Comparison of ENCODE assay signal across 21 mouse cellular contexts in genomic region chr12:5122972-5123371, GRCm38 (mm10).
DNase-seq lines count a peak whose midpoint lies in the region; ATAC-seq lines count a peak whose summit lies in the region.
"Had no signal": no experiment of that assay in that cellular context is flagged by ENCODE, and none has a peak within 500 bp of the region (broad histone marks: within the 10 kb centered on the region; RNA-seq: fewer than 3 reads in every experiment).

No protein-coding gene starts in this region.

- no peak for DNase-seq in midbrain, embryonic 14.5 days
- peak; percentile 58 to 66 for DNase-seq in frontal cortex, postnatal 10 days (ENCODE audit: low spot score in 2 of 2)
- peak; percentile 69 to 70 for DNase-seq in left cerebral cortex, postnatal 36 days (ENCODE audit: low spot score in 2 of 2)
- DNase-seq in telencephalon, adult 2 months (ENCODE audit: low read depth, low spot score): peak; percentile 84
- no peak for DNase-seq in cerebellum, postnatal 36 days
- DNase-seq: adrenal gland, adult 8-10 months; cerebellum, adult 9-11 months; gastrocnemius, postnatal 14 days; heart, adult 18-20 months; kidney, adult 11 months; liver; liver, postnatal 0 days; lung, postnatal 10 days; retina, postnatal 1 day; thymus, postnatal 14 days had no signal

- no peak overlapping the region for H3K9ac ChIP-seq in midbrain, embryonic 14.5 days (replicated peaks; ENCODE audit: low read length)
- H3K9ac ChIP-seq in midbrain, embryonic 15.5 days: no peak overlapping the region
- H3K9ac ChIP-seq: embryonic facial prominence, embryonic 13.5 days; heart, embryonic 13.5 days; hindbrain, embryonic 15.5 days; liver, postnatal 0 days had no signal

- 67% methylated on average over 8 of the region's 8 CpGs for WGBS in midbrain, embryonic 14.5 days
- 62% methylated on average over 8 of the region's 8 CpGs for WGBS in midbrain, embryonic 15.5 days

- 0 out of 2 replicates have a peak overlapping the region, but pooled peaks have one; percentile 13 for H3K27ac ChIP-seq in midbrain, embryonic 14.5 days (replicated peaks; ENCODE audit: low read depth, low read length)
- H3K27ac ChIP-seq in midbrain, embryonic 15.5 days: no peak overlapping the region
- H3K27ac ChIP-seq: embryonic facial prominence, embryonic 13.5 days; heart, embryonic 13.5 days; hindbrain, embryonic 15.5 days had no signal

- no peaks in the 10 kb centered on the region for H3K27me3 ChIP-seq in midbrain, embryonic 14.5 days (ENCODE audit: control insufficient read depth, insufficient read depth, low read length)
- H3K27me3 ChIP-seq in midbrain, embryonic 15.5 days (replicated peaks): no peaks in the 10 kb centered on the region
- H3K27me3 ChIP-seq: embryonic facial prominence, embryonic 13.5 days; heart, embryonic 13.5 days; hindbrain, embryonic 15.5 days had no signal

- H3K9me3 ChIP-seq in midbrain, embryonic 14.5 days (ENCODE audit: control insufficient read depth, low read length): no peaks in the 10 kb centered on the region
- H3K9me3 ChIP-seq in midbrain, embryonic 15.5 days: no peaks in the 10 kb centered on the region
- H3K9me3 ChIP-seq: embryonic facial prominence, embryonic 13.5 days; heart, embryonic 13.5 days; hindbrain, embryonic 15.5 days had no signal

- no peak for ATAC-seq in midbrain, embryonic 14.5 days (ENCODE audit: low FRiP score, low TSS enrichment)
- no peak for ATAC-seq in midbrain, embryonic 15.5 days (replicated peaks)
- no peak for ATAC-seq in inflammation-experienced regulatory T-cells, adult 6 months
- ATAC-seq: forebrain, embryonic 14.5 days; liver, postnatal 0 days had no signal

- intact Hi-C loops in left cerebral cortex, postnatal 36 days (cut with DNase I): no loop called here

- H3K4me2 ChIP-seq in midbrain, embryonic 14.5 days (ENCODE audit: low read length): no peak overlapping the region
- H3K4me2 ChIP-seq in midbrain, embryonic 15.5 days: no peak overlapping the region
- H3K4me2 ChIP-seq: embryonic facial prominence, embryonic 13.5 days; heart, embryonic 13.5 days; hindbrain, embryonic 15.5 days had no signal

- no peak overlapping the region for H3K4me3 ChIP-seq in midbrain, embryonic 14.5 days (replicated peaks; ENCODE audit: low read depth, low read length)
- H3K4me3 ChIP-seq in midbrain, embryonic 15.5 days: no peak overlapping the region
- H3K4me3 ChIP-seq: embryonic facial prominence, embryonic 13.5 days; heart, embryonic 13.5 days; hindbrain, embryonic 15.5 days had no signal

- peaks cover 6% of the 10 kb centered on the region; the same call in 1 of the 2 replicates for H3K36me3 ChIP-seq in midbrain, embryonic 14.5 days (ENCODE audit: control insufficient read depth, insufficient read depth, low read length)
- no peaks in the 10 kb centered on the region for H3K36me3 ChIP-seq in midbrain, embryonic 15.5 days (replicated peaks)
- H3K36me3 ChIP-seq: heart, embryonic 13.5 days; hindbrain, embryonic 15.5 days had no signal

- H3K4me1 ChIP-seq in midbrain, embryonic 14.5 days (ENCODE audit: control insufficient read depth, insufficient read depth, low read length): peaks cover 14% of the 10 kb centered on the region
- peaks cover 18% of the 10 kb centered on the region for H3K4me1 ChIP-seq in midbrain, embryonic 15.5 days

Comparison
In these comparisons a context has a peak if more than half of its experiments do, and no peak if none do; other contexts are left out.
1. DNase-seq: peak in frontal cortex, postnatal 10 days (2 of 2), left cerebral cortex, postnatal 36 days (2 of 2) and telencephalon, adult 2 months (single experiment); none in midbrain, embryonic 14.5 days (single experiment) and cerebellum, postnatal 36 days (0 of 2).